Mouse (Mus musculus): ENCODE results near the gene Faf1. TPM values are rescaled to one million over a fixed set of nuclear protein-coding genes. Genes with fewer than 3 reads are reported as not detected.

The Faf1 gene
- polyA plus RNA-seq, 1 experiment from 2014 or later: 17.0 TPM

DNA sequence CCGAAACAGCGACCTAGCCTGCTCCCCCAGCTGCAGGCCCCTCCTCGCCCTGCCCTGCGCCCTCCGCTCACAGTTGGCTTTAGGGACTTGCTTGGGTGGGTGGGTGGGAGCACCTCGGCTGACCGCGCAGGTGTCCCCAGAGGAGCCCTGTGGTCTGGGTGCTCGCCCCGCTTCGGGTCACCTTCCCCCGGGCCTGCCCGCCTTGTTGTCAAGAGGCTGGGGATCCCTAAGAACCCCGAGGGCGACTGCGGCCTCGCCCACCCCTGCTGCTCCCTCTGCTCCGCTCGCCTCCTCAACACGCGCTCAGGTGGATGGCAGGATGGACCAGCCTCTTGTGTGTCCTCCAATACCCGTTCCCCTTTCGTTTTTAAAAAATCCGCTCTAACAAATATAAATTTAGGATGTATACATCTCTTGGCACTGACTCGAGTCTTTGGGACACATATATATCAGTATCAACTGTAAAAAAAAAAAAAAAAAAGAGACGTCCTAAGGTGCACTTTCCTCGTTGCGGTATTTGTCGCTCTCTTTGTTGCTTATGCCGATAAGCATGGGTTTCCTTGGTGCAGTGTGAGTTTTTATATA is 306.4 kb downstream of the Faf1 start:
- peaks cover 94% of the 10 kb centered on the region for H3K27me3 ChIP-seq (ENCODE audit: control insufficient read depth, insufficient read depth, low read length)
- H3K9ac ChIP-seq (ENCODE audit: low read length): no peak overlapping the region; the same call in 1 of the 2 replicates
- H3K4me3 ChIP-seq (replicated peaks; ENCODE audit: low read length): peak overlapping the region; percentile 31
- no peaks in the 10 kb centered on the region for H3K9me3 ChIP-seq (replicated peaks; ENCODE audit: control insufficient read depth, low read length)
- peaks cover 20% of the 10 kb centered on the region for H3K4me1 ChIP-seq (ENCODE audit: control insufficient read depth, insufficient read depth, low read length)
- WGBS: 7% methylated on average over 26 of the region's 30 CpGs
- no peaks in the 10 kb centered on the region for H3K36me3 ChIP-seq (ENCODE audit: control insufficient read depth, insufficient read depth, low read length)
- peak overlapping the region; percentile 44 for H3K4me2 ChIP-seq (ENCODE audit: low read depth, low read length)
- H3K27ac ChIP-seq (ENCODE audit: low read length): no peak overlapping the region
- ATAC-seq (ENCODE audit: insufficient read depth, low FRiP score): no peak

- Histone ChIP-seq H3K4me3 (replicated peaks; ENCODE audit: low read length) (peak overlapping the region; percentile 19), H3K4me1 (ENCODE audit: control insufficient read depth, insufficient read depth, low read length) (peaks cover 14% of the 10 kb centered on the region), H3K4me2 (ENCODE audit: low read depth, low read length) (peak overlapping the region; percentile 22), H3K27ac (ENCODE audit: low read length) (no peak overlapping the region), H3K9me3 (replicated peaks; ENCODE audit: control insufficient read depth, low read length) (no peaks in the 10 kb centered on the region), H3K9ac (ENCODE audit: low read length) (no peak overlapping the region), H3K27me3 (ENCODE audit: control insufficient read depth, insufficient read depth, low read length) (peaks cover 93% of the 10 kb centered on the region), H3K36me3 (ENCODE audit: control insufficient read depth, insufficient read depth, low read length) (no peaks in the 10 kb centered on the region)
- WGBS: 2% methylated on average over 49 of the region's 49 CpGs
- no peak; the same call in 1 of the 2 replicates for ATAC-seq (ENCODE audit: insufficient read depth, low FRiP score)
Measured at GRCm38 (mm10) chr4:109983281-109984001, 307.1 kb downstream of the Faf1 start.

DNA sequence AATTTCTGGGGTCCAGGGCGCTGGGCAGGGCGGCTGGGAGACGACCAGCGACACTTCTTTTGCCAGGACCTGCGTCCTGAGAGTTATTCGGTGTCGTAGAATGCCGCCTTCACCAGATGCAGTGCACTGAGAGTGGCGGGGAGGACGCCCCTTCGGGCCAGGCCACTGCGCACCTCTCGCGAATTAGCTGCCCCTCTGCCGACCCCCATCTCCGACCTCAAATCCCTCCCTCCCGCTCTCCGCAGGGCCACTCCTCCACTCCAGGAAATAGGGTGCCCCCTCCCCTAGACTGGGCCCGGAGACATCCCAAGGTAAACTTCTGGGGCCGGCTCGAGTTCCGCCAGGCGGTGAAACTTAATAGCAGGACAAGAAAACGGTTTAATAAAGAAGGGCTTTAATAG is 307.6 kb downstream of the Faf1 start:
- H3K9ac ChIP-seq (ENCODE audit: low read length): no peak overlapping the region
- H3K27me3 ChIP-seq (ENCODE audit: control insufficient read depth, insufficient read depth, low read length): peaks cover 92% of the 10 kb centered on the region
- H3K4me1 ChIP-seq (ENCODE audit: control insufficient read depth, insufficient read depth, low read length): peaks cover 14% of the 10 kb centered on the region
- H3K4me3 ChIP-seq (replicated peaks; ENCODE audit: low read length): peak overlapping the region; percentile 19; the same call in 1 of the 2 replicates
- no peak for ATAC-seq (ENCODE audit: insufficient read depth, low FRiP score)
- no peak overlapping the region for H3K27ac ChIP-seq (ENCODE audit: low read length)
- 1% methylated on average over 24 of the region's 24 CpGs for WGBS
- H3K9me3 ChIP-seq (replicated peaks; ENCODE audit: control insufficient read depth, low read length): no peaks in the 10 kb centered on the region
- H3K4me2 ChIP-seq (ENCODE audit: low read depth, low read length): peak overlapping the region; percentile 22; the same call in 1 of the 2 replicates
- H3K36me3 ChIP-seq (ENCODE audit: control insufficient read depth, insufficient read depth, low read length): no peaks in the 10 kb centered on the region

DNA sequence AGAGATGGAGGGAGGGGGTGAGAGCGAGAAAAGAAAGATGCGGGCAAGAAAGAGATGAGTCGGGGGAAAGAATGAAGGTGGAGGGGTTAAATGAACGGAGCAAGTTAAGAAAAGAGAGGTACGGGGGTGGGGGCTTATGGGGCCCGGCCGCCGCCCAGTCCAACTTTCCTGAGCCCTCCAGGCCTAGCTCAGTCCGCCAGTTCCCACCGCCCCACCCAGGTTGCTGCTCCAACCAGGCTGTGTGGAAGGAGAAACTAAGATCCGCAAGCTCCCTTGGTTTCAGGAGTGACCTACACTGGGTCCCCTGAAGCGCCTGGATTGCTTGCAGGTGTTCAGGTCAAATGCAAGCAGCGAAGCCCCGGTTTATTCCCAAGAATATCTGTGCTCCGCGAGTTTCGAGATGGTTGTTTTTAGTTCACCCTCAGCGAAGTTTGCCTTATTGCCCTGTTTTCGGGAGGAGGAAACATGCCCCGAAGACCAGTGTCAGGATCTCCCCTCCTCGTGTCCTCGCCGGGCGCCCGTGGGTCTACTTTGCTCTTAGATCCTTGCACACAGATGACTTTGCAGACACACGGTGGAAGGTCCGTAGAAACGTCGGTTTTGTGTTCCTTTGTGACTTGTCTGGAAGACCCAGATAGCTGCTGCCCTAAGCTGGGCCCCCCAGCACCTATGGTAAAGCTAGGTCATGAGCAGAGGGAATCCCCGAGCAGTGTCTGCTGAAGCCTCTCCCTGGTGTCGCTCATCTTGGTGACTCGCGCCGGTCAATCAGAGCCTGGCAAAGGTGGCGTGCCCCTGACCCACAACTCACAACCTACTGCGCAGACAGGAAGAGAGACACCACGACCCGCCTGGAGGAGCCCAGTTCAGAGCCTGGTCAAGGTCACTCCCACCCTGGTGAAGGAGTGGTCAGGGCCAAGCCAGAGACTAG is 308.4 kb downstream of the Faf1 start:
- no peak for ATAC-seq (ENCODE audit: insufficient read depth, low FRiP score)
- H3K4me3 ChIP-seq (replicated peaks; ENCODE audit: low read length): no peak overlapping the region; the same call in 1 of the 2 replicates
- H3K27me3 ChIP-seq (ENCODE audit: control insufficient read depth, insufficient read depth, low read length): peaks cover 93% of the 10 kb centered on the region
- H3K36me3 ChIP-seq (ENCODE audit: control insufficient read depth, insufficient read depth, low read length): no peaks in the 10 kb centered on the region
- no peak overlapping the region for H3K4me2 ChIP-seq (ENCODE audit: low read depth, low read length)
- no peak overlapping the region for H3K9ac ChIP-seq (ENCODE audit: low read length)
- H3K9me3 ChIP-seq (replicated peaks; ENCODE audit: control insufficient read depth, low read length): no peaks in the 10 kb centered on the region
- 1% methylated on average over 38 of the region's 38 CpGs for whole genome bisulfite sequencing
- H3K27ac ChIP-seq (ENCODE audit: low read length): no peak overlapping the region
- peaks cover 14% of the 10 kb centered on the region for H3K4me1 ChIP-seq (ENCODE audit: control insufficient read depth, insufficient read depth, low read length)

- Histone ChIP-seq H3K9ac (ENCODE audit: low read length) (no peak overlapping the region), H3K4me1 (ENCODE audit: control insufficient read depth, insufficient read depth, low read length) (peaks cover 11% of the 10 kb centered on the region), H3K9me3 (replicated peaks; ENCODE audit: control insufficient read depth, low read length) (no peaks in the 10 kb centered on the region), H3K27ac (ENCODE audit: low read length) (no peak overlapping the region), H3K36me3 (ENCODE audit: control insufficient read depth, insufficient read depth, low read length) (no peaks in the 10 kb centered on the region), H3K4me3 (replicated peaks; ENCODE audit: low read length) (no peak overlapping the region), H3K4me2 (ENCODE audit: low read depth, low read length) (no peak overlapping the region), H3K27me3 (ENCODE audit: control insufficient read depth, insufficient read depth, low read length) (peaks cover 89% of the 10 kb centered on the region)
- WGBS: 7% methylated on average over 16 of the region's 16 CpGs
- ATAC-seq (ENCODE audit: insufficient read depth, low FRiP score): no peak
Measured at GRCm38 (mm10) chr4:109985424-109986172, 309.2 kb downstream of the Faf1 start.

DNA sequence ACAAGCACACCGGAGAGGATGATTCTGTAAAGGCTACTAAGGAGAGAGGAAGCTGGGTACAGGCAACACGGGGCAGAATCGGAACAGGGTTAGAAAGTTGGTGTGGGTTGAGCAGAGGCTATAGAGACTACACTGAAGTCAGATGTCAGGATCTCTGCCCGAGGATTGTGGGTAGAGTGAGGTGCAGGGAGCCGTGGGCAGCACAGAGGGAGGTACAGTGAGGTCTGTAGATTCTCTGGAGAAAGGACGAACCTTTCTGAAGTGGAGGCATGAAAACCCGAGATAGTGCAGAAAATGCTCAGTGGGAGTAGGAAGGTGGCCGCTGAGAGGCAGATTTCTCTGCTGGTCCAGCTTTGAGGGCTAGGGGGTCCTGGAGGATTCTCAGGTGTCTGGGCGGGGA is 309.9 kb downstream of the Faf1 start:
- ATAC-seq (ENCODE audit: insufficient read depth, low FRiP score): no peak
- Histone ChIP-seq H3K27ac (ENCODE audit: low read length) (no peak overlapping the region), H3K4me1 (ENCODE audit: control insufficient read depth, insufficient read depth, low read length) (peaks cover 11% of the 10 kb centered on the region), H3K27me3 (ENCODE audit: control insufficient read depth, insufficient read depth, low read length) (peaks cover 82% of the 10 kb centered on the region), H3K4me3 (replicated peaks; ENCODE audit: low read length) (no peak overlapping the region), H3K36me3 (ENCODE audit: control insufficient read depth, insufficient read depth, low read length) (no peaks in the 10 kb centered on the region), H3K4me2 (ENCODE audit: low read depth, low read length) (no peak overlapping the region), H3K9me3 (replicated peaks; ENCODE audit: control insufficient read depth, low read length) (no peaks in the 10 kb centered on the region), H3K9ac (ENCODE audit: low read length) (no peak overlapping the region)
- WGBS: 4% methylated on average over 9 of the region's 9 CpGs

DNA sequence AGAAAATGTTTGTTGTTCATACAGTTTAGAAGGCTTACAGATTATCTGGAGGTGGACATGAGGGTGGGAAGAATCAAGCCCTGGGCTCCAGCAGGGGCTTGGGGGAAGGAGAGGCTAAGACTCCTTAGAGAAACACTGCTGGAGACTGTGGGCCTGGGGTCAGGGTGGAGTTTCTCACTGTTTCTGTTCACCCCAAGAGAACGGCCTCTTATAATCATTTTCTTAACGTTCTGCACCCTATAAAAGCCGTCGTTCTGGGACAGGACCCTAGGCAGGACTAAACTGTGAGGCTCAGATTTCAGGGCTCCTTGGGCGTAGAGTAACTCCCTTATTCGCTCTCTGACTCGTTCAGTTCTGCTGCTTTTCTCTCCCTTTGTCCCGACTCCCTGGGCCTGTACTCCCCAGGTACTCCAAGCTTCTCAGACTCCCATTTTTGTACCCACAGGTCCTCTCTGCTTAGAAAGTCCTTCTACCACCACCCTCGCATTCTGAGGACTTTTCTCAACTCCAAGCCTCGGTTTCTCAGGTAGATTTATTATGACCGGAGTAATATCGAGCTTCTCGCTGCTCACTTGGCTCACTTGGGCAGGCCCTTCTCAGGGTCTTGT is 310.5 kb downstream of the Faf1 start:
- peaks cover 7% of the 10 kb centered on the region for H3K4me1 ChIP-seq (ENCODE audit: control insufficient read depth, insufficient read depth, low read length)
- H3K27me3 ChIP-seq (ENCODE audit: control insufficient read depth, insufficient read depth, low read length): peaks cover 76% of the 10 kb centered on the region
- no peak overlapping the region for H3K27ac ChIP-seq (ENCODE audit: low read length)
- ATAC-seq (ENCODE audit: insufficient read depth, low FRiP score): no peak
- H3K9me3 ChIP-seq (replicated peaks; ENCODE audit: control insufficient read depth, low read length): no peaks in the 10 kb centered on the region
- H3K36me3 ChIP-seq (ENCODE audit: control insufficient read depth, insufficient read depth, low read length): no peaks in the 10 kb centered on the region
- H3K9ac ChIP-seq (ENCODE audit: low read length): no peak overlapping the region
- 7% methylated on average over 13 of the region's 13 CpGs for WGBS
- no peak overlapping the region for H3K4me2 ChIP-seq (ENCODE audit: low read depth, low read length)
- no peak overlapping the region for H3K4me3 ChIP-seq (replicated peaks; ENCODE audit: low read length)

DNA sequence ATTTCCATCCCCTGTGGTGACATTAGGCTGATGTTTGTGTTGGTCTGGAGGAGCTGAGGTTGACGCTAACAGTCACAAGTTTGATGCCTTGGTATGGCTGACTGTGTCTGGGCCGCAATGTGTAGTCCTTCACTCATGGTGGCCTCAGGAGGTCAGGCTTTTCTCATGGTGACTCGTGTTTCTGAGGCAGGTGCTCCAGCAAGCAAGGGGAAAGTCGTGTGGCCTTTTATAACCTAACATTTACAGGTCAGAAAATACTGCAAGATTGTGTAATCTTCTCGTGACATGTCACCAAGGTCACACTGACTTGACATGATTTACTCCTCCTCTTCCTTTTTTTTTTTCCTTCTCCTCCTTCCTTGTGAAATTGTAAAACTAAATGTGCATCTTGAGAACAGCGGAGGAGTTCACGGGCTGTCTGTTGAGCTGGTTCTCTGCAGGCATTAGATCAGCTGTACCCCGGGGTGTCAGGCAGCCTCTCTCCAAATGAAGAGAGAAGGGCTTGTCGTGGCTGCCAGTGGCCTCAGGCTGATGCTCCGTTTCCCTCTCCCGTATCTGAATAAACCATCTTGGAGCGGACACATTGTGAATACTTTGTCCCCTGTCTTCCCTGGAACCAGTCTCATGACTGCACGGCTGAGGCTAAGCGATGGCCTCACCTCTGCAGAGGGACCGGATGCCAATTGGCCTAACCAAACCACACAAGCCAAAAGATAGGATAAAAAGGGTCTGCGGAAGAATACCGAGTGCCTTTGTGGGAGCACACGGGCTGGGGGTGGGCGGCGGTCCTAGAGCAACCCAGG is 311.4 kb downstream of the Faf1 start:
- no peak overlapping the region for H3K4me2 ChIP-seq (ENCODE audit: low read depth, low read length)
- no peaks in the 10 kb centered on the region for H3K9me3 ChIP-seq (replicated peaks; ENCODE audit: control insufficient read depth, low read length)
- H3K4me1 ChIP-seq (ENCODE audit: control insufficient read depth, insufficient read depth, low read length): no peaks in the 10 kb centered on the region; the same call in 1 of the 2 replicates
- no peaks in the 10 kb centered on the region for H3K36me3 ChIP-seq (ENCODE audit: control insufficient read depth, insufficient read depth, low read length)
- ATAC-seq (ENCODE audit: insufficient read depth, low FRiP score): no peak
- no peak overlapping the region for H3K9ac ChIP-seq (ENCODE audit: low read length)
- 4% methylated on average over 20 of the region's 20 CpGs for whole genome bisulfite sequencing
- no peak overlapping the region for H3K4me3 ChIP-seq (replicated peaks; ENCODE audit: low read length)
- no peak overlapping the region for H3K27ac ChIP-seq (ENCODE audit: low read length)
- peaks cover 71% of the 10 kb centered on the region for H3K27me3 ChIP-seq (ENCODE audit: control insufficient read depth, insufficient read depth, low read length)

Measured in stomach, embryonic 16.5 days (tissue).